Mouse (Mus musculus) midbrain, postnatal 0 days (tissue): ENCODE measurements around the gene Mesp1. TPM values are rescaled to one million over a fixed set of nuclear protein-coding genes. Genes with fewer than 3 reads are reported as not detected.

ENCODE experiments used
- ATAC-seq: fragments of 200-750 bp; cut with Nextera tagmentation; 2 replicates; pipeline ENCODE4 v1.8.0; 2017; ENCODE audit warnings: moderate number of reproducible peaks, mild to moderate bottlenecking, moderate TSS enrichment, moderate library complexity; ENCODE audit not compliant: low FRiP score
- DNase-seq: peaks from one replicate; pipeline ENCODE4 v3.0.0-alpha.2; 2015; ENCODE audit warnings: low spot score
- H3K27ac ChIP-seq: fragments of 300-500 bp; sonication (generic); 2 replicates; pipeline ENCODE4 v1.5.1; 2014; ENCODE audit warnings: low read depth, mild to moderate bottlenecking, low read length, mixed read lengths
- H3K27me3 ChIP-seq: fragments of 300-500 bp; sonication (generic); 2 replicates; pipeline ENCODE4 v1.6.1; 2014; ENCODE audit warnings: low read length, control low read depth, mixed read lengths; ENCODE audit not compliant: insufficient read depth
- H3K36me3 ChIP-seq: fragments of 300-500 bp; sonication (generic); 2 replicates; pipeline ENCODE4 v1.6.1; 2014; ENCODE audit warnings: low read length, control low read depth, mixed read lengths; ENCODE audit not compliant: insufficient read depth
- H3K4me1 ChIP-seq: fragments of 300-500 bp; sonication (generic); 2 replicates; pipeline ENCODE4 v1.6.1; 2014; ENCODE audit warnings: mild to moderate bottlenecking, control low read depth, antibody characterized with exemption, low read length, mixed read lengths; ENCODE audit not compliant: insufficient read depth
- H3K4me2 ChIP-seq: fragments of 300-500 bp; sonication (generic); 2 replicates; pipeline ENCODE4 v1.6.1; 2014; ENCODE audit warnings: low read depth, mild to moderate bottlenecking, low read length, mixed read lengths; ENCODE audit not compliant: poor library complexity, severe bottlenecking
- H3K4me3 ChIP-seq: fragments of 300-500 bp; sonication (generic); 2 replicates; pipeline ENCODE4 v1.5.1; 2014; ENCODE audit warnings: low read depth, mild to moderate bottlenecking, low read length, moderate library complexity
- H3K9ac ChIP-seq: fragments of 300-500 bp; sonication (generic); replicated peaks from 2 replicates; pipeline ENCODE4 v1.6.1; 2014; ENCODE audit warnings: mild to moderate bottlenecking, low read length, moderate library complexity, mixed read lengths; ENCODE audit not compliant: poor library complexity, severe bottlenecking
- H3K9me3 ChIP-seq: fragments of 300-500 bp; sonication (generic); 2 replicates; pipeline ENCODE4 v1.6.1; 2016; ENCODE audit warnings: low read length, control low read depth
- CTCF ChIP-seq: IDR thresholded peaks from 2 replicates; pipeline ENCODE4 v1.5.1; 2016; ENCODE audit warnings: antibody characterized with exemption, mild to moderate bottlenecking
- WGBS: fragments of 180-500 bp; shearing (Covaris S2); extraction: QIAGEN DNeasy Blood & Tissue Kit; methylation state at CpG from one replicate; pipeline ENCODE4 v1.1.7; 2014; 5-methylcytosine and 5-hydroxymethylcytosine counted together
- polyA plus RNA-seq: library from polyadenylated mRNA; unstranded; fragments of >200 nt; fragmentation: Nextera tagmentation; extraction: Ambion mirVana; gene quantifications from 2 replicates; pipeline ENCODE4 v1.2.1, GENCODE M21; 2015
- total RNA-seq: library from RNA; depleted of rRNA; stranded (reverse); fragments of >200 nt; gene quantifications from 2 replicates; pipeline ENCODE4 v1.2.3, GENCODE M21; 2014

Mesp1 gene
- total and polyA plus RNA-seq, 2 experiments from 2014 or later = 0.27 to 0.86 TPM

GRCm38 (mm10) chr7:79756334-79756733 lies 37.3 kb downstream of the Mesp1 start:
- Histone ChIP-seq H3K9ac (no peak overlapping the region), H3K36me3 (no peaks in the 10 kb centered on the region), H3K27me3 (no peaks in the 10 kb centered on the region), H3K4me2 (no peak overlapping the region), H3K4me3 (no peak overlapping the region), H3K27ac (no peak overlapping the region), H3K9me3 (no peaks in the 10 kb centered on the region), H3K4me1 (no peaks in the 10 kb centered on the region)
- no peak for DNase-seq
- TF ChIP-seq CTCF = peak; percentile 38
- 56% methylated on average over 2 of the region's 2 CpGs for WGBS
- ATAC-seq = no peak

GRCm38 (mm10) chr7:79749511-79749910 lies 44.1 kb downstream of the Mesp1 start:
- Histone ChIP-seq H3K4me3 (no peak overlapping the region), H3K4me2 (no peak overlapping the region), H3K9ac (no peak overlapping the region), H3K4me1 (no peaks in the 10 kb centered on the region), H3K27ac (no peak overlapping the region), H3K36me3 (no peaks in the 10 kb centered on the region), H3K27me3 (no peaks in the 10 kb centered on the region), H3K9me3 (no peaks in the 10 kb centered on the region)
- no peak for TF ChIP-seq CTCF
- no peak for DNase-seq
- no peak for ATAC-seq
- 81% methylated on average over 6 of the region's 6 CpGs for WGBS

- Histone ChIP-seq H3K27ac (no peak overlapping the region), H3K9ac (no peak overlapping the region), H3K36me3 (no peaks in the 10 kb centered on the region), H3K4me1 (peaks cover 7% of the 10 kb centered on the region; the same call in 1 of the 2 replicates), H3K4me2 (no peak overlapping the region), H3K4me3 (no peak overlapping the region), H3K9me3 (no peaks in the 10 kb centered on the region), H3K27me3 (no peaks in the 10 kb centered on the region)
- 77% methylated on average over 6 of the region's 6 CpGs for WGBS
- TF ChIP-seq CTCF = no peak
- ATAC-seq = no peak
- DNase-seq = no peak
These were observed 45.9 kb downstream of the Mesp1 start for GRCm38 (mm10) chr7:79747659-79748058.

GRCm38 (mm10) chr7:79744585-79744984 lies 49.0 kb downstream of the Mesp1 start:
- Histone ChIP-seq H3K4me2 (no peak overlapping the region), H3K36me3 (no peaks in the 10 kb centered on the region), H3K4me3 (no peak overlapping the region), H3K9me3 (no peaks in the 10 kb centered on the region), H3K4me1 (peaks cover 7% of the 10 kb centered on the region; the same call in 1 of the 2 replicates), H3K27ac (no peak overlapping the region), H3K9ac (no peak overlapping the region), H3K27me3 (no peaks in the 10 kb centered on the region)
- DNase-seq = no peak
- ATAC-seq = no peak
- 80% methylated on average over 5 of the region's 5 CpGs for WGBS
- TF ChIP-seq CTCF = no peak

- H3K27ac ChIP-seq = no peak overlapping the region
- no peak overlapping the region for H3K9ac ChIP-seq
- H3K4me1 ChIP-seq = peaks cover 7% of the 10 kb centered on the region; the same call in 1 of the 2 replicates
- DNase-seq = no peak
- WGBS = 91% methylated on average over 9 of the region's 9 CpGs
- H3K4me2 ChIP-seq = no peak overlapping the region
- no peaks in the 10 kb centered on the region for H3K36me3 ChIP-seq
- H3K4me3 ChIP-seq = no peak overlapping the region
- H3K9me3 ChIP-seq = no peaks in the 10 kb centered on the region
- H3K27me3 ChIP-seq = no peaks in the 10 kb centered on the region
- no peak for ATAC-seq
- no peak for TF ChIP-seq CTCF
These were observed 49.5 kb downstream of the Mesp1 start for GRCm38 (mm10) chr7:79744051-79744450.

GRCm38 (mm10) chr7:79742659-79743536 lies 50.7 kb downstream of the Mesp1 start, which contains the start of the genes Pex11a and Wdr93:
Gene Pex11a (minus strand): TSS chr7:79743131.
Gene Wdr93 (plus strand): TSS chr7:79743163.
- no peaks in the 10 kb centered on the region for H3K27me3 ChIP-seq
- WGBS = 3% methylated on average over 46 of the region's 46 CpGs
- peak within 1 kb of the TSS; percentile 56 for H3K9ac ChIP-seq
- H3K4me1 ChIP-seq = peaks cover 7% of the 10 kb centered on the region; the same call in 1 of the 2 replicates
- no peak for TF ChIP-seq CTCF
- DNase-seq (peak; percentile 93), ATAC-seq (peak; percentile 80)
- no peak within 1 kb of the TSS for H3K27ac ChIP-seq
- peak within 1 kb of the TSS; percentile 98 for H3K4me2 ChIP-seq
- no peaks in the 10 kb centered on the region for H3K36me3 ChIP-seq
- H3K9me3 ChIP-seq = no peaks in the 10 kb centered on the region
- peak within 1 kb of the TSS; percentile 75 for H3K4me3 ChIP-seq
